Mouse (Mus musculus) stomach, embryonic 14.5 days (tissue): Measurements from ENCODE around the gene Prkd3. TPM values are rescaled to one million over a fixed set of nuclear protein-coding genes. Genes with fewer than 3 reads are reported as not detected.

ENCODE experiments used
- ATAC-seq: fragments of 200-750 bp; cut with Nextera tagmentation; 2 replicates; pipeline ENCODE4 v1.8.0; 2017; ENCODE audit warnings: low read depth, moderate TSS enrichment; ENCODE audit not compliant: insufficient number of reproducible peaks, insufficient read depth, low FRiP score
- H3K27ac ChIP-seq: fragments of 300-500 bp; sonication (generic); 2 replicates; pipeline ENCODE4 v1.5.1; 2014; ENCODE audit warnings: mild to moderate bottlenecking, low read length, moderate library complexity, mixed read lengths
- H3K27me3 ChIP-seq: fragments of 300-500 bp; sonication (generic); 2 replicates; pipeline ENCODE4 v1.6.1; 2014; ENCODE audit warnings: low read length, control low read depth, mixed read lengths; ENCODE audit not compliant: control insufficient read depth, insufficient read depth
- H3K36me3 ChIP-seq: fragments of 300-500 bp; sonication (generic); 2 replicates; pipeline ENCODE4 v1.6.1; 2014; ENCODE audit warnings: mild to moderate bottlenecking, control low read depth, low read length, moderate library complexity, mixed read lengths; ENCODE audit not compliant: control insufficient read depth, insufficient read depth
- H3K4me1 ChIP-seq: fragments of 300-500 bp; sonication (generic); 2 replicates; pipeline ENCODE4 v1.6.1; 2014; ENCODE audit warnings: low read length, control low read depth, mixed read lengths; ENCODE audit not compliant: control insufficient read depth, insufficient read depth
- H3K4me2 ChIP-seq: fragments of 300-500 bp; sonication (generic); replicated peaks from 2 replicates; pipeline ENCODE4 v1.6.1; 2014; ENCODE audit warnings: low read depth, low read length, control low read depth
- H3K4me3 ChIP-seq: fragments of 300-500 bp; sonication (generic); 2 replicates; pipeline ENCODE4 v1.5.1; 2014; ENCODE audit warnings: low read depth, low read length, control low read depth
- H3K9ac ChIP-seq: fragments of 300-500 bp; sonication (generic); replicated peaks from 2 replicates; pipeline ENCODE4 v1.6.1; 2014; ENCODE audit warnings: low read depth, mild to moderate bottlenecking, control low read depth, low read length, moderate library complexity, mixed read lengths
- H3K9me3 ChIP-seq: fragments of 300-500 bp; sonication (generic); 2 replicates; pipeline ENCODE4 v1.6.1; 2016; ENCODE audit warnings: low read depth, low read length, control low read depth; ENCODE audit not compliant: control insufficient read depth
- WGBS: fragments of 180-500 bp; shearing (Covaris S2); extraction: QIAGEN DNeasy Blood & Tissue Kit; methylation state at CpG from one replicate; pipeline ENCODE4 v1.1.7; 2014; 5-methylcytosine and 5-hydroxymethylcytosine counted together
- polyA plus RNA-seq: library from polyadenylated mRNA; unstranded; fragments of >200 nt; fragmentation: Nextera tagmentation; extraction: Ambion mirVana; gene quantifications from 2 replicates; pipeline ENCODE4 v1.2.1, GENCODE M21; 2014

The Prkd3 gene
- polyA plus RNA-seq, 1 experiment from 2014 or later, result 47.5 TPM

DNA sequence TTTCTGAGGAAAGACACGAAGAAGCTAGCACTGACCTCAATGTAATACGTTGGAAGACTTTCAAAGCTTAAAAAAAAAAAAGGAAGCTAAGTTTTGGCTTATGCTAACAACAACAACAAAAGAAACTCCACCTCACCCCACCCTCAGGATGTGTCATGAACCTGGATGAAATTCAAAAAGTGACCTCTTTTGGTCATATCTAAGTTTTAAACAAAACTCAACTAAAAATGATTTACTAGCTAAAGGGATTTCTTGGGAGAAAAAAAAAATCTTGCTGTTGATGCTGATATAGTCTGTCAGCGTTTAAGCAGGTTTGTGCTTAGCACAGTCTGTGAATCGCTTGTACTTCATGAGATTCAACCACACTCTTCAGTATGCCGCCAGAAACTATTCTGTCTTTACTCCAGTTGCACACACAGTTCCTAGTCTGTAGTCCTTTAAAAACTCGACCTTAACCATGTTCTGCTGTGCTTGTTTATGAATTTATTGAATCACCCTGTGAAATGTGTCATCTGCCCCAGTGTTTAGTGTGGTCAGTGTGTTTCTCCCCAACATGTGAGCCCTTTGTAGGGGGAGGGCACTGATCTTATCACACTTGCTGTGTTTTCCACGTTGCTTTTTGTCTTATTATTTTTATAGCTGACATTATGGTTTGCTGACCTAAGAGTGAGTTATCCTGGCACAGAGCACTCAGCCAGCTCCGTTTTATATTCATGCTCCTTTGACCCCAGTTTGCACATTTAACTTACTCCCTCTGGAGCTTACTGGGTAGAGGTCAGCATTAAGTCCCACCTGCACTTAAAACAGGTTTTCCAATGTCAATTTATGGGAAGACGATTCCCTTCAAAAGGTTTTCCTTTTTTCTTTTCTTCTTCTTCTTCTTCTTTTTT lies 25.4 kb downstream of the Prkd3 start:
- Histone ChIP-seq H3K9ac (no peak overlapping the region), H3K9me3 (no peaks in the 10 kb centered on the region), H3K4me2 (no peak overlapping the region), H3K27ac (no peak overlapping the region), H3K27me3 (no peaks in the 10 kb centered on the region), H3K36me3 (no peaks in the 10 kb centered on the region), H3K4me3 (no peak overlapping the region), H3K4me1 (peaks cover 6% of the 10 kb centered on the region)
- no peak for ATAC-seq
- WGBS, result 51% methylated on average over 9 of the region's 9 CpGs

DNA sequence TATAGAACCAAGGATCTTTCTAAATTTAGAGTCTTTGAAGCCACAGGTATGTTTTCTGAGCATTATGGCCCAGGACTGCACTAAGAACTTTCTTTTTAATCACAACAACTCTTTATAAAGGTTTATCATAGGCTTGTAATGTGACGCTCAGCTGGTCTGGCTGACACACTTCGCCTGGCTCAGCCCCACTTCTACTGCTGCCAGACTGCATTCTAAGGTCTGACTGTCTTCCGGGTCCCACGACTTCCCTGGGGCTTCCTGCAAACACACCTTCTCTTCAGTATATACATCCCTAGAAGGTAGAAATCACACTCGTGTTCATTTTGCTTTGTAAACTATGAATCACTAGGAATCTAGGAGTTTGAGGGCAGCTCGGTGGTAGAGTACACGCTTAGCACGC lies 26.2 kb downstream of the Prkd3 start:
- WGBS, result 79% methylated on average over 8 of the region's 8 CpGs
- peaks cover 6% of the 10 kb centered on the region for H3K4me1 ChIP-seq
- no peaks in the 10 kb centered on the region for H3K9me3 ChIP-seq
- H3K9ac ChIP-seq, result no peak overlapping the region
- ATAC-seq, result no peak
- no peak overlapping the region for H3K27ac ChIP-seq
- H3K36me3 ChIP-seq, result no peaks in the 10 kb centered on the region
- H3K27me3 ChIP-seq, result no peaks in the 10 kb centered on the region
- no peak overlapping the region for H3K4me3 ChIP-seq
- H3K4me2 ChIP-seq, result no peak overlapping the region

DNA sequence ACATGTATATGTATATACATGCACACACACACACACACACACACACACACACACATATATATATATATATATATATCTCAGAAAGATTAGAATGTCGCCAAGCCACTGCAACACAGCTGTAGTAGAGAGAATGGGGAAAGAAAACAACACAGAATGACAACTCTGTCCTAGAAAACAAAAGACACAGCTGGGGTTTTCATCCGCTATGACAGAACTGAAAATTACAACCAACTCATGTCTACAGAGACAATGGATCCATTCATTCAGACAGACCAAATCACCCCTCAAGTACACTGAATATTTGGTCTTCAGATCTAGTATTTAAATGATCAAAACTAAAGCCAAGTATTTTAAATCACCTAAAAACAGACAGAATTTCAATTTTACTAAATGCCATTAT lies 26.9 kb downstream of the Prkd3 start:
- Histone ChIP-seq H3K27me3 (no peaks in the 10 kb centered on the region), H3K4me1 (peaks cover 6% of the 10 kb centered on the region), H3K4me2 (no peak overlapping the region), H3K9me3 (no peaks in the 10 kb centered on the region), H3K27ac (no peak overlapping the region), H3K36me3 (no peaks in the 10 kb centered on the region), H3K9ac (no peak overlapping the region), H3K4me3 (no peak overlapping the region)
- WGBS, result 74% methylated on average over 2 of the region's 2 CpGs
- no peak for ATAC-seq

DNA sequence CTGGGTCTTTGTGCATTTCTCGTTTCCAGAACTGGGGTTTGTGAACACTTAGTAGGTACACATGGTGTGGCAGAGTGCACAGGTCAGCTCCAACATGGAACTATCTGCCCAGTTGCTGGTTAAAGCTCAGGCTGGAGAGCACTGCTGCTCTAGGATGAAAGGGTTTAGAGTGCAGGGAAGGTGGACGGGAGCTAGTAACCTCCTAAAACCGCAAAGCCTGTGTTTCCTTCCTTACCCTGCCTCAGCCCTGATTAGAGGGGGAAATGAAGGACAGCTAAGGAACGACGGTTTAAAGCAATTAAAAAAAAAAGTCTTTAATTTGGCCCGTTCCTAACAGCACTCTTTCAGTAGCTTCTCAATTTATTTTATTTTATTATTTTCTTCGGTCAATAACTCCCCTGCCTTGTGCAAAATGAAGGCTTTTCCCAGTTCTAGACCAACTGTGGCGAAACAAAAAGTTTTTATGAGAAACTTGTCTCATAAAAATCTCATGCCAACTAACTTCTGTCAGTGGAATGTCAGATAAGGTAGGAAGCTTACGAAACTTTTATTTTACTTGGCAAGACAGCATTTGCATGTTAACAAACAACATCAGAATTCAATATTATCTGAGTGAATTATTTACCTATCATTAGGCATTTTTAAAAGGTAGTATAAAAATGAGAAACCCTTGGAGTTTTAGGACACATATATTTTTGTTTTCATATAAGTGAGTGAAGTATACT lies 28.2 kb downstream of the Prkd3 start:
- H3K27ac ChIP-seq, result no peak overlapping the region
- H3K27me3 ChIP-seq, result no peaks in the 10 kb centered on the region
- ATAC-seq, result no peak
- no peak overlapping the region for H3K9ac ChIP-seq
- H3K4me3 ChIP-seq, result no peak overlapping the region
- peaks cover 6% of the 10 kb centered on the region for H3K4me1 ChIP-seq
- no peaks in the 10 kb centered on the region for H3K9me3 ChIP-seq
- H3K36me3 ChIP-seq, result no peaks in the 10 kb centered on the region
- H3K4me2 ChIP-seq, result no peak overlapping the region
- 82% methylated on average over 9 of the region's 9 CpGs for WGBS

DNA sequence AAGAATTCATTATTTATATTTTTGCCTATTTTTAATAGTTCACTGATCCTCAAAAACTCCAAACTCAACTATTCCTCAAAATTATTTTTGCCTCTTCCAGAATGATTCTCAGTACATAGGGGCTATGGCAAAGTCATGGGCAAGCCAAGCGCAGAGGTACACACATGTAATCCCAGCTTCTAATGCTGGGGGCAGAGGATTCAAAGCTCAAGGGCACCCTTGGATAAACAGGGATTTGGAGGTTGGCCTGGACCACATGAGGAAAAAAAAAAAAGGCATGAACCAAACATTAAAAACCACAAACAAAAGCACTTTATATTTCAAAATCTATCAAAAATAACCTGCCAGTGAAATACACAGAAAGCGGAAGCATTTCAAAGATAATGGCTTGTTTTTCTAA lies 29.1 kb downstream of the Prkd3 start:
- Histone ChIP-seq H3K4me2 (no peak overlapping the region), H3K9ac (no peak overlapping the region), H3K9me3 (no peaks in the 10 kb centered on the region), H3K27me3 (no peaks in the 10 kb centered on the region), H3K4me1 (peaks cover 6% of the 10 kb centered on the region), H3K27ac (no peak overlapping the region), H3K4me3 (no peak overlapping the region), H3K36me3 (no peaks in the 10 kb centered on the region)
- 92% methylated on average over 2 of the region's 2 CpGs for WGBS
- ATAC-seq, result no peak

DNA sequence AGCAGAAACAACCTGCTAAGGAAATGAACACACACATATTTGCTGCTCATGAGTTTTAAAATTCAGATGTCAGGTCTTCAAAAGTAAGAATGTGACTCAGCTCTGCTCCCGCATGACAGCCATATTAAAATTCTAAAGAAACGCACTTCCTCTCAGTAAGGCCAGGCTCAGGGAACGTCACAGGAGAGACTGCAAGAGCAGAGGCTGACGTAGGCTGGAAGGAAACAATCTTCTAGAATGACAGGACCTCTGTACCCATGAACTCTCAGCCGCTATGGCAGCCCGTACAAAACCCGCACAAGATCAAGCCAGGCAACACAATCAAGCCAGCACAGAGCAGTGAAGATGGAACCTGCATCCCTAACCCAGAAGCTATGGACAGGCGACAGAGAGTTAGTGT lies 31.6 kb downstream of the Prkd3 start:
- H3K36me3 ChIP-seq, result peaks cover 3% of the 10 kb centered on the region
- H3K9me3 ChIP-seq, result no peaks in the 10 kb centered on the region
- no peak overlapping the region for H3K4me3 ChIP-seq
- H3K27me3 ChIP-seq, result no peaks in the 10 kb centered on the region
- no peak for ATAC-seq
- H3K27ac ChIP-seq, result no peak overlapping the region
- 76% methylated on average over 8 of the region's 8 CpGs for WGBS
- H3K4me1 ChIP-seq, result no peaks in the 10 kb centered on the region
- H3K4me2 ChIP-seq, result no peak overlapping the region
- no peak overlapping the region for H3K9ac ChIP-seq

DNA sequence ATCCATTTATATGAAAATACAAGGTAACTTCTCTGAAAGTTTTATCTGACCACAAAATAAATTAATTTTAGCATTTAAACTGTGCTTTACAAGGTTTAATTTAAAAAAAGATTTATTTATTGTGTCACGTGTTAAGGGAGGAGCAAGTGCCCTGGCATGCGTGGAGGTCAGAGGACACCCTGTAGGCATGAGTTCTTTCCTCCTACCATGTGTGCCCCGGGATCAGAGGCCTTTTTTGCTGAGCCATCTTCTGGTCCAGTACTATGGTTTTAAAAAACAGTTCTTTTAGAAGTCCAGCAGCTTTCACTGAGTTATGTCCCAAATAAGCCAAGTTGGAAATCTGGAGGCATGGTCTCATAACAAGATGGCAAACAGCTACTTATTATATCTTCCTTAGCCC lies 36.9 kb downstream of the Prkd3 start:
- H3K4me2 ChIP-seq, result no peak overlapping the region
- no peak for ATAC-seq
- no peak overlapping the region for H3K9ac ChIP-seq
- no peaks in the 10 kb centered on the region for H3K9me3 ChIP-seq
- no peaks in the 10 kb centered on the region for H3K4me1 ChIP-seq
- WGBS, result 88% methylated on average over 3 of the region's 3 CpGs
- H3K27ac ChIP-seq, result no peak overlapping the region
- peaks cover 32% of the 10 kb centered on the region for H3K36me3 ChIP-seq
- H3K27me3 ChIP-seq, result no peaks in the 10 kb centered on the region
- no peak overlapping the region for H3K4me3 ChIP-seq

DNA sequence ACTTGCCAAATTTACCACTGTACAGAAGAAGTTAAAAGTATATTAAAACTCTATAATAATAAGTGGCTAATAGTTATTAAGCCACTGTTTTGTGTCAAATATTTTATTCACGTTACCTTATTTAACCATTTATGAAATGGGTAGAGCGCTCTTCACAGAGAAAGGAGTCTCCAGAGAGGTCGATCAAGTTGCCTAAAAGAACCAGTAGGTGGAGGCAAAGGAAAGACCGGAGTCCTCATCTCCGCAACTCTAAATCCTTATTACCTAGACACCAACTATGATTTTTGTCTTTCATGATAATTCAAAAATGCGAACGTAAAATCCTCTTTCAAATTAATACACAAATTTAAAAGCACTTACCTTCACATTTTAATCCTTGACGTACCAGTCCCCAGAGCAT lies 37.5 kb downstream of the Prkd3 start:
- H3K4me2 ChIP-seq, result no peak overlapping the region
- no peaks in the 10 kb centered on the region for H3K9me3 ChIP-seq
- H3K9ac ChIP-seq, result no peak overlapping the region
- H3K4me3 ChIP-seq, result no peak overlapping the region
- 91% methylated on average over 8 of the region's 8 CpGs for WGBS
- no peak for ATAC-seq
- H3K27me3 ChIP-seq, result no peaks in the 10 kb centered on the region
- peaks cover 32% of the 10 kb centered on the region for H3K36me3 ChIP-seq
- H3K27ac ChIP-seq, result no peak overlapping the region
- no peaks in the 10 kb centered on the region for H3K4me1 ChIP-seq
